Mouse (Mus musculus): ENCODE measurements around the gene Speg. TPM values are rescaled to one million over a fixed set of nuclear protein-coding genes. Genes with fewer than 3 reads are reported as not detected.

The Speg gene
- polyA plus RNA-seq, 1 experiment from 2014 or later = 32.9 TPM

DNA sequence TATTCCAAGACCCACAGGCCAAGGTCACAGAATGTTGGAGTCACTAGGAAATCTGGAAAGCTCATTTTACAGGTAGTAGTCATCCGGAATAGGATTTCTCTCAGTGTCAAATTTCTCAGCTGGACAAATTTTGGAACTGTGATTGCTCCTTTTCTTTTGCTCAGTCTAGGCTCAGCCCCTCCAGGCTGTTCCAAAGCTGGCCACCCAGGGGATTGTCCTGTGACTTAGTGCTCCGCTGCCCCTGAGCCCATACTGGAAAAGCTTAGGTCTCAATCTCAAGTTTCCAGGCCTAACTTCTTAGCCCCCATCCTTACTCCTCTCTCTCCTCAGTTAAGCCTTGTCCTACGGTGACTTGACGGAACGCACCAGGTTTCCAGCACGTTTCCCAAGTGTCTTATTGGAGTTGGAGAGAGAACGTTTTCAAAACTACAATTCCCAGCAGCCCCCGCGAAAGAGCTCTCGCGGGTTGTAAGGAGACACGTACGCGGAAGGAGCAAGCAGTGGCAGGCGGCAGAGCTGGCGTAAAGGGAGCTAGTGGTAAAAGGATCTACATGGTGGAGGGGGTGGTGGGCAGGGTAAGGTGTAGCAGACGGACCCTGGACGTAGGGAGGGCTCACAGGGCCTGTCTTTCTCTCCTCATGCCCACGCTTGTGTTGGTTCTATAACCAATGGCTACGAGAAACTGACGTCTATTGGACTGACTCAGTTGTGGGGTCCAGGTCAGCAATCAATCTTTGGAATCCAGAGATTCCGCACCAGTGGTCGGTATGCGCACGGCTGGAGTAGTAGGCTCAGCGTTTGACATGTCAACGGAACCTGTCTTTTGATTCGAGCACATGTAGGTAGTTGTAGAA, 60.6 kb downstream of the Speg start, which contains the start of gene Gmppa:
Gene Gmppa (plus strand): TSS at position 456 of the 854 bp plus-strand sequence.
- 0 out of 2 replicates have a peak within 1 kb of the TSS, but pooled peaks have one; percentile 4 for H3K27ac ChIP-seq (replicated peaks; ENCODE audit: low read depth, low read length)

GRCm38 (mm10) chr1:75438782-75439181, 63.7 kb downstream of the Speg start:
- Histone ChIP-seq H3K4me1 (ENCODE audit: control insufficient read depth, insufficient read depth, low read length) (peaks cover 14% of the 10 kb centered on the region), H3K27me3 (ENCODE audit: control insufficient read depth, insufficient read depth, low read length) (no peaks in the 10 kb centered on the region)

More for the DNA sequence above, 60.6 kb downstream of the Speg start, which contains the start of gene Gmppa:
- Histone ChIP-seq H3K4me2 (ENCODE audit: low read depth, severe bottlenecking) (peak within 1 kb of the TSS; percentile 49), H3K36me3 (ENCODE audit: control insufficient read depth, insufficient read depth, low read length) (no peaks in the 10 kb centered on the region), H3K4me1 (ENCODE audit: control insufficient read depth, insufficient read depth, low read length) (peaks cover 7% of the 10 kb centered on the region), H3K4me3 (ENCODE audit: low read depth, low read length) (peak within 1 kb of the TSS; percentile 41), H3K27me3 (ENCODE audit: control insufficient read depth, insufficient read depth, low read length) (no peaks in the 10 kb centered on the region), H3K9ac (ENCODE audit: low read length) (peak within 1 kb of the TSS; percentile 53), H3K9me3 (ENCODE audit: control insufficient read depth, low read length) (no peaks in the 10 kb centered on the region)
- 7% methylated on average over 28 of the region's 28 CpGs for WGBS
- ATAC-seq (ENCODE audit: insufficient number of reproducible peaks, low FRiP score, low TSS enrichment, low read depth) = peak; percentile 81
- DNase-seq (ENCODE audit: low spot score) = peak; percentile 91

DNA sequence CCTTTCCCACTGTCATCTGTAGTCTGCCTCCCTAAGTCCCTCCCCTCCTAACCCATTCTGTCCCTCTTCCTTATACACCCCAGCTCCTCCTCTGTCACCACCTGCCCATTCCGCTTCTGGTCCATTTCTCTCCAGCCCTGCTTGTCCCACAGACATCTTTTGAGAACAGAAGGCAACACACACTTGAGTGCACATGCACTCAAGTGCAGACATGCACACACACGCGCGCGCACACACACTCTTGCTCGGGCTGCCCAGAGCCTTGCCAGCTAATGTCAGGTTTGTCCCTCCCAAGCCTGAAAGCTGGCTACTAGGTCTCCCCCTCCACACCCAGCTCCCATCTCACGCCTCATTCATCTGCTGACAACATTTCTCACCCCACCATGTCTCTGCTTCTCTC, 65.6 kb downstream of the Speg start:
- Histone ChIP-seq H3K36me3 (ENCODE audit: control insufficient read depth, insufficient read depth, low read length) (0 out of 2 replicates have a peak, but pooled peaks cover 2% of the 10 kb centered on the region), H3K4me2 (ENCODE audit: low read depth, severe bottlenecking) (no peak overlapping the region), H3K27me3 (ENCODE audit: control insufficient read depth, insufficient read depth, low read length) (peaks cover 9% of the 10 kb centered on the region), H3K27ac (replicated peaks; ENCODE audit: low read depth, low read length) (no peak overlapping the region), H3K4me3 (ENCODE audit: low read depth, low read length) (no peak overlapping the region), H3K9me3 (ENCODE audit: control insufficient read depth, low read length) (no peaks in the 10 kb centered on the region), H3K4me1 (ENCODE audit: control insufficient read depth, insufficient read depth, low read length) (peaks cover 32% of the 10 kb centered on the region), H3K9ac (ENCODE audit: low read length) (no peak overlapping the region)
- no peak for ATAC-seq (ENCODE audit: insufficient number of reproducible peaks, low FRiP score, low TSS enrichment, low read depth)
- 93% methylated on average over 7 of the region's 7 CpGs for WGBS
- no peak for DNase-seq (ENCODE audit: low spot score)

More at GRCm38 (mm10) chr1:75438782-75439181, 63.7 kb downstream of the Speg start:
- DNase-seq (ENCODE audit: low spot score) = no peak
- H3K4me3 ChIP-seq (ENCODE audit: low read depth, low read length) = no peak overlapping the region
- H3K27ac ChIP-seq (replicated peaks; ENCODE audit: low read depth, low read length) = no peak overlapping the region
- no peaks in the 10 kb centered on the region for H3K9me3 ChIP-seq (ENCODE audit: control insufficient read depth, low read length)
- no peak overlapping the region for H3K4me2 ChIP-seq (ENCODE audit: low read depth, severe bottlenecking)
- no peak for ATAC-seq (ENCODE audit: insufficient number of reproducible peaks, low FRiP score, low TSS enrichment, low read depth)
- H3K9ac ChIP-seq (ENCODE audit: low read length) = no peak overlapping the region
- WGBS = 69% methylated on average over 8 of the region's 9 CpGs
- 0 out of 2 replicates have a peak, but pooled peaks cover 2% of the 10 kb centered on the region for H3K36me3 ChIP-seq (ENCODE audit: control insufficient read depth, insufficient read depth, low read length)

DNA sequence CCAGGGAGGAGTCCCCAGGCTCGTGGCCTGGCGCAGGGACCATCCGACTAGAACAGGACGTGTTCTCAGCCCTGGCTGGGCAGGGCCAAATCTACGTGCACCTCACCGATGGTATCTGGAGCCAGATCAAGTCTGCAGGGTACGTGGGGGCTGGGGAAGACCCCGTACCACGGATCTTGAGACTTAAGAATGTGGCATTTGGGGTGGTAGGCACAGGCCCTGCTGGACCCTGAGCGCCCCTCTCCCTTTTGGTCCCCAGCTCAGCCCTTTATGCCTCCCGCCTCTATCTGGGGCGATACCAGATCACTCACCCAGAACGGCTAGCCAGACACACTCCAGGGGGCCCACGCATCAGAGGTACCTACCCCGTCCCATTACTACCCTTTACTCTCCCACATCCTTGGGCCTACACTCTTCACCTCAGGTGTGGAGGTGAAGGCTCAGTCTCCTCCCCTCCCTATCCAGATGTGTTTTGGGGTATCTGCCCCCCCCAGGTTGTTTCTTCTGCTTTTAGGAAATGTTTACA, 66.4 kb downstream of the Speg start:
- Histone ChIP-seq H3K4me2 (ENCODE audit: low read depth, severe bottlenecking) (no peak overlapping the region), H3K4me1 (ENCODE audit: control insufficient read depth, insufficient read depth, low read length) (peaks cover 37% of the 10 kb centered on the region), H3K9me3 (ENCODE audit: control insufficient read depth, low read length) (no peaks in the 10 kb centered on the region), H3K27me3 (ENCODE audit: control insufficient read depth, insufficient read depth, low read length) (peaks cover 9% of the 10 kb centered on the region), H3K9ac (ENCODE audit: low read length) (no peak overlapping the region), H3K4me3 (ENCODE audit: low read depth, low read length) (no peak overlapping the region), H3K27ac (replicated peaks; ENCODE audit: low read depth, low read length) (no peak overlapping the region), H3K36me3 (ENCODE audit: control insufficient read depth, insufficient read depth, low read length) (0 out of 2 replicates have a peak, but pooled peaks cover 2% of the 10 kb centered on the region)
- DNase-seq (ENCODE audit: low spot score) (no peak), ATAC-seq (ENCODE audit: insufficient number of reproducible peaks, low FRiP score, low TSS enrichment, low read depth) (no peak)
- WGBS = 84% methylated on average over 15 of the region's 15 CpGs

- ATAC-seq (ENCODE audit: insufficient number of reproducible peaks, low FRiP score, low TSS enrichment, low read depth) (no peak), DNase-seq (ENCODE audit: low spot score) (no peak)
- Histone ChIP-seq H3K4me2 (ENCODE audit: low read depth, severe bottlenecking) (no peak overlapping the region), H3K27me3 (ENCODE audit: control insufficient read depth, insufficient read depth, low read length) (peaks cover 11% of the 10 kb centered on the region), H3K36me3 (ENCODE audit: control insufficient read depth, insufficient read depth, low read length) (0 out of 2 replicates have a peak, but pooled peaks cover 2% of the 10 kb centered on the region), H3K4me3 (ENCODE audit: low read depth, low read length) (no peak overlapping the region), H3K27ac (replicated peaks; ENCODE audit: low read depth, low read length) (no peak overlapping the region), H3K9ac (ENCODE audit: low read length) (no peak overlapping the region), H3K9me3 (ENCODE audit: control insufficient read depth, low read length) (no peaks in the 10 kb centered on the region), H3K4me1 (ENCODE audit: control insufficient read depth, insufficient read depth, low read length) (peaks cover 38% of the 10 kb centered on the region)
- WGBS = 83% methylated on average over 9 of the region's 9 CpGs
These were observed 67.1 kb downstream of the Speg start for GRCm38 (mm10) chr1:75442171-75442570.

GRCm38 (mm10) chr1:75442811-75443210, 67.7 kb downstream of the Speg start:
- no peak for DNase-seq (ENCODE audit: low spot score)
- no peak for ATAC-seq (ENCODE audit: insufficient number of reproducible peaks, low FRiP score, low TSS enrichment, low read depth)
- Histone ChIP-seq H3K27ac (replicated peaks; ENCODE audit: low read depth, low read length) (no peak overlapping the region), H3K9me3 (ENCODE audit: control insufficient read depth, low read length) (no peaks in the 10 kb centered on the region), H3K4me1 (ENCODE audit: control insufficient read depth, insufficient read depth, low read length) (peaks cover 44% of the 10 kb centered on the region), H3K4me3 (ENCODE audit: low read depth, low read length) (no peak overlapping the region), H3K9ac (ENCODE audit: low read length) (no peak overlapping the region), H3K4me2 (ENCODE audit: low read depth, severe bottlenecking) (no peak overlapping the region), H3K36me3 (ENCODE audit: control insufficient read depth, insufficient read depth, low read length) (0 out of 2 replicates have a peak, but pooled peaks cover 2% of the 10 kb centered on the region), H3K27me3 (ENCODE audit: control insufficient read depth, insufficient read depth, low read length) (peaks cover 11% of the 10 kb centered on the region)
- WGBS = 59% methylated on average over 8 of the region's 8 CpGs

GRCm38 (mm10) chr1:75443247-75444024, 68.3 kb downstream of the Speg start:
- Histone ChIP-seq H3K4me2 (ENCODE audit: low read depth, severe bottlenecking) (no peak overlapping the region), H3K9me3 (ENCODE audit: control insufficient read depth, low read length) (no peaks in the 10 kb centered on the region), H3K4me3 (ENCODE audit: low read depth, low read length) (no peak overlapping the region), H3K27ac (replicated peaks; ENCODE audit: low read depth, low read length) (0 out of 2 replicates have a peak overlapping the region, but pooled peaks have one; percentile 8), H3K36me3 (ENCODE audit: control insufficient read depth, insufficient read depth, low read length) (0 out of 2 replicates have a peak, but pooled peaks cover 2% of the 10 kb centered on the region), H3K27me3 (ENCODE audit: control insufficient read depth, insufficient read depth, low read length) (peaks cover 16% of the 10 kb centered on the region), H3K4me1 (ENCODE audit: control insufficient read depth, insufficient read depth, low read length) (peaks cover 50% of the 10 kb centered on the region), H3K9ac (ENCODE audit: low read length) (0 out of 2 replicates have a peak overlapping the region, but pooled peaks have one; percentile 30)
- ATAC-seq (ENCODE audit: insufficient number of reproducible peaks, low FRiP score, low TSS enrichment, low read depth) (no peak), DNase-seq (ENCODE audit: low spot score) (no peak)
- 24% methylated on average over 13 of the region's 13 CpGs for WGBS

- Histone ChIP-seq H3K9ac (ENCODE audit: low read length) (no peak overlapping the region), H3K4me3 (ENCODE audit: low read depth, low read length) (no peak overlapping the region), H3K36me3 (ENCODE audit: control insufficient read depth, insufficient read depth, low read length) (0 out of 2 replicates have a peak, but pooled peaks cover 2% of the 10 kb centered on the region), H3K4me2 (ENCODE audit: low read depth, severe bottlenecking) (no peak overlapping the region), H3K9me3 (ENCODE audit: control insufficient read depth, low read length) (no peaks in the 10 kb centered on the region), H3K27ac (replicated peaks; ENCODE audit: low read depth, low read length) (no peak overlapping the region), H3K4me1 (ENCODE audit: control insufficient read depth, insufficient read depth, low read length) (peaks cover 57% of the 10 kb centered on the region), H3K27me3 (ENCODE audit: control insufficient read depth, insufficient read depth, low read length) (peaks cover 23% of the 10 kb centered on the region)
- DNase-seq (ENCODE audit: low spot score) (no peak), ATAC-seq (ENCODE audit: insufficient number of reproducible peaks, low FRiP score, low TSS enrichment, low read depth) (no peak)
- WGBS = 46% methylated on average over 3 of the region's 3 CpGs
These were observed 69.1 kb downstream of the Speg start for GRCm38 (mm10) chr1:75444208-75444607.

All from limb, embryonic 11.5 days (tissue).